Mouse (Mus musculus) kidney, embryonic 14.5 days (tissue): ENCODE results near the gene Ppfibp1. TPM values are rescaled to one million over a fixed set of nuclear protein-coding genes. Genes with fewer than 3 reads are reported as not detected.

ENCODE experiments used
- ATAC-seq: fragments of 200-750 bp; cut with Nextera tagmentation; 2 replicates; pipeline ENCODE4 v1.8.0; 2017; ENCODE audit warnings: moderate number of reproducible peaks, mild to moderate bottlenecking, moderate TSS enrichment, moderate library complexity; ENCODE audit not compliant: low FRiP score, low TSS enrichment
- H3K27ac ChIP-seq: fragments of 300-500 bp; sonication (generic); 2 replicates; pipeline ENCODE4 v1.5.1; 2014; ENCODE audit warnings: low read depth, mild to moderate bottlenecking, low read length, moderate library complexity, mixed read lengths
- H3K27me3 ChIP-seq: fragments of 300-500 bp; sonication (generic); 2 replicates; pipeline ENCODE4 v1.6.1; 2014; ENCODE audit warnings: mild to moderate bottlenecking, low read length; ENCODE audit not compliant: control insufficient read depth, insufficient read depth
- H3K36me3 ChIP-seq: fragments of 300-500 bp; sonication (generic); 2 replicates; pipeline ENCODE4 v1.6.1; 2014; ENCODE audit warnings: low read length, mixed read lengths; ENCODE audit not compliant: control insufficient read depth, insufficient read depth
- H3K4me1 ChIP-seq: fragments of 300-500 bp; sonication (generic); 2 replicates; pipeline ENCODE4 v1.6.1; 2014; ENCODE audit warnings: low read length, mixed read lengths; ENCODE audit not compliant: control insufficient read depth, insufficient read depth
- H3K4me2 ChIP-seq: fragments of 300-500 bp; sonication (generic); replicated peaks from 2 replicates; pipeline ENCODE4 v1.6.1; 2014; ENCODE audit warnings: low read depth, mild to moderate bottlenecking, low read length
- H3K4me3 ChIP-seq: fragments of 300-500 bp; sonication (generic); 2 replicates; pipeline ENCODE4 v1.5.1; 2014; ENCODE audit warnings: mild to moderate bottlenecking, low read length
- H3K9ac ChIP-seq: fragments of 300-500 bp; sonication (generic); 2 replicates; pipeline ENCODE4 v1.6.1; 2014; ENCODE audit warnings: low read depth, mild to moderate bottlenecking, low read length, moderate library complexity
- H3K9me3 ChIP-seq: fragments of 300-500 bp; sonication (generic); 2 replicates; pipeline ENCODE4 v1.6.1; 2016; ENCODE audit warnings: low read length; ENCODE audit not compliant: control insufficient read depth
- WGBS: fragments of 180-500 bp; shearing (Covaris S2); extraction: QIAGEN DNeasy Blood & Tissue Kit; methylation state at CpG from one replicate; pipeline ENCODE4 v1.1.7; 2014; 5-methylcytosine and 5-hydroxymethylcytosine counted together
- polyA plus RNA-seq: library from polyadenylated mRNA; unstranded; fragments of >200 nt; fragmentation: Nextera tagmentation; extraction: Ambion mirVana; gene quantifications from 2 replicates; pipeline ENCODE4 v1.2.1, GENCODE M21; 2014

The Ppfibp1 gene
- polyA plus RNA-seq, 1 experiment from 2014 or later: 80.1 TPM

GRCm38 (mm10) chr6:146906000-146906786, 17.9 kb downstream of the Ppfibp1 start:
- no peaks in the 10 kb centered on the region for H3K9me3 ChIP-seq
- H3K27me3 ChIP-seq: no peaks in the 10 kb centered on the region
- H3K4me1 ChIP-seq: peaks cover 12% of the 10 kb centered on the region; the same call in 1 of the 2 replicates
- H3K9ac ChIP-seq: no peak overlapping the region
- no peak overlapping the region for H3K27ac ChIP-seq
- H3K36me3 ChIP-seq: peaks cover 4% of the 10 kb centered on the region; the same call in 1 of the 2 replicates
- no peak for ATAC-seq
- no peak overlapping the region for H3K4me2 ChIP-seq
- H3K4me3 ChIP-seq: no peak overlapping the region
- WGBS: 65% methylated on average over 3 of the region's 3 CpGs

DNA sequence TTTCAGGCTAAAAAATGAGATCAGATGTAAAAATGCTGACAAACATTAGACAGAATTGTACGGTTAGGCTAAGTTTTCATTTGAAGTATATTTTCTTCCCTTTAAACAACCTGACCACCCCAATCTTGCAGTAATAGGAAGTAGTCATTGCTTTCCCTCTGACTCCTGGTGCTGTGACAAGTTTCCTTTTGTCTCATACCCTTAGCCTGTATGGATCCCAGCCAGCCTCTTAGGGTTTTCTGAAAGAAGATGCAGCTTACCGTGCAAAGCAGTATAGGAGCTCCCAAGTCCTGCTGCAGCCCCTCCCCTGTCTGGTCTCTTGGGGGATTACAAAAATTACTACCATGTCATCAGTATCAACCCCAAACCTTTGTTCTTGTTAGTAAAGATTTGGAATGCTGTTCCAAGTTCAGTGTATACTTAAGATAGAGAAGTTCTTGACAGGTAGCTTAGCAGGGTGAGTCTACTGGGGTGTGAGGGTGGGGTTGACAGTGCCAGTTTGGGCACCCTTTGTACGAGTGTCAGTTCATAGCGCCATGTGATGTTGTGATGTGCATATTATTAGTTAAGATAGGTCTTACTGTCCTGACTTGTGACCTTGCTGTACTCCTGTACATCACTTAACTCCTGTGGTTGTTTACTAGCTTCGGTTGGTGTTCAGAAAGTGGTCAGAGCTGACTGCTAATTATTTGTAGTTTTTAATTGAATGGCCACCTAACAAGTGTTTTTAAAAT, 18.9 kb downstream of the Ppfibp1 start:
- Histone ChIP-seq H3K4me3 (no peak overlapping the region), H3K9ac (no peak overlapping the region), H3K27ac (no peak overlapping the region; the same call in 1 of the 2 replicates), H3K4me2 (no peak overlapping the region), H3K9me3 (no peaks in the 10 kb centered on the region), H3K27me3 (no peaks in the 10 kb centered on the region), H3K4me1 (peaks cover 17% of the 10 kb centered on the region), H3K36me3 (0 out of 2 replicates have a peak, but pooled peaks cover 2% of the 10 kb centered on the region)
- 76% methylated on average over 5 of the region's 5 CpGs for WGBS
- peak; percentile 40; the same call in 1 of the 2 replicates for ATAC-seq

DNA sequence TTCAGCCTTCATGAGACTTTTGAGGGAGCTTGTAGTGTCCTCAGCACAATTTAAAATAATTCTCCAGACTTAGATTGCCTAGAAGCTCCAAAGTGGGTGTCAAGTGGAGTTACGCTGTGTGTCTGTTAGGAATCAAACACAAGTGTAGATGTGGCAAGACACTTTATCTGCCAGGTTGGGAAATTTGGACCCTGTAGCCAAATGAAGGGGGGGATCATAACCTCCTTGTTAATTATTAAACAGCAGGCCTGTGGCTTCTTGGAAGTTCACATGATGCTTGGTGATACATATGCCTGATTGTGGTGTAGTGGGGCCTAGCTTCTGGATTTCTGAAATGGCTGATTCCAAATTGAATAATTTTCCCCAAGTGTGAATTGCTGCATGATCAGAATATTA, 19.5 kb downstream of the Ppfibp1 start:
- H3K4me3 ChIP-seq: no peak overlapping the region
- no peak overlapping the region for H3K4me2 ChIP-seq
- no peaks in the 10 kb centered on the region for H3K9me3 ChIP-seq
- H3K27me3 ChIP-seq: no peaks in the 10 kb centered on the region
- H3K27ac ChIP-seq: no peak overlapping the region
- no peak for ATAC-seq
- no peak overlapping the region for H3K9ac ChIP-seq
- H3K36me3 ChIP-seq: 0 out of 2 replicates have a peak, but pooled peaks cover 2% of the 10 kb centered on the region
- 91% methylated on average over 1 of the region's 1 CpGs for WGBS
- H3K4me1 ChIP-seq: peaks cover 19% of the 10 kb centered on the region

DNA sequence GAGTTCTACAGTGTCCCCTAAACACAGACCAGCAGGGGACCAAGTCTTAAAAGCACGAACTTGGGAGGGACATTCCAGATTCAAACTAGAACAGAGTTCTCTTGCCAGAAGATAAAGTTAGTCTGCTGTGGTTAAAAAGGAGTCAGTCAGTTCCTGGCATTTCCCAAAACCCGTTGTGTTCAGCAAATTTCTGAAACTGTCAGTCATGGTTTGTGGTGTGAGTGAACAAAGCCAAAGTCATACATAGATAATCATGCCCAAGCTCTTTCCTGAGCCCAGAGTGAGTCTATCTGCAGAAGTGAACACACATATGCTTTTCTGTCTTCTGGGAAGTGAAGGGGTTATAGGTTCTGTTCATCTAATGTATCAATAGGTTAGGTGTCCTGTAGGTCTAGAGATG, 20.5 kb downstream of the Ppfibp1 start:
- Histone ChIP-seq H3K9me3 (no peaks in the 10 kb centered on the region), H3K27me3 (no peaks in the 10 kb centered on the region), H3K9ac (no peak overlapping the region), H3K4me1 (peaks cover 27% of the 10 kb centered on the region), H3K4me2 (no peak overlapping the region), H3K36me3 (0 out of 2 replicates have a peak, but pooled peaks cover 2% of the 10 kb centered on the region), H3K27ac (no peak overlapping the region), H3K4me3 (no peak overlapping the region)
- ATAC-seq: no peak
- WGBS: 87% methylated on average over 2 of the region's 2 CpGs

DNA sequence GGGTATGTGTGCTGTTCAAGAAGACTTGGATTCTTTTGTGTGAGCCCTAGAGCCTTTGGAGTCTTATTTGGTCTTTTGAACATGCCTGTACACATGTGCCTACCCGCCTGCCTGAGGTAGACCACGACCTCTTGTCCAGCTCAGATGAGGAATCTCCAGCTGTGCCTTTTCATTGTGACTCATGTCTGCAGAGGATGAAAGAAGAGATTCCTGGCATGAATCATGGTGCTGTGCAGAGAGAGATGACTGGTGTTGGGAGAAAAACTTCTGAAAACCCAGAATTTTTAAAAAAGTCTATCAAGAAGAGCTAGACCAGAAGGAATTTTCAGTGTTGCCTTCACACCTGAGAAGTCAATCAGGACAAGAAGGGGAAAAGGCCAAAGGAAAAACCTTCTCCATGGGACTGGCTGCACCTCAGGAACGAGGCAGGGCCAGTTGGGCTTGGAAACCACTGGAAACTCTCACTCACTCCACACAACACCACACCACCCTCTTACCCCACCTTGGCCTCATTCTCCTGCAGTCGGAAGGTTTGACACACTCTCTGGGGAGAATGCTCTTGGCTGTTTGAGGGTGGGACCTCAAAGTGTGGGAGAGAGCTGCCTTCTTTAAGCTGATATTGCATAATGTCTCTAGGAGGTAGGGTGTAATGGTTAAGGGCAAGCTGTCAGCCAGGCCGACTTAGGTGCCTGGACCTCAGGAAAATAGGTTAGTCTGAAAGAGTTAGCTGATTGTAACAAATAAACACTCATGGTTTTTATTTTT, 21.6 kb downstream of the Ppfibp1 start:
- ATAC-seq: no peak
- Histone ChIP-seq H3K27ac (no peak overlapping the region), H3K36me3 (0 out of 2 replicates have a peak, but pooled peaks cover 2% of the 10 kb centered on the region), H3K9ac (no peak overlapping the region), H3K9me3 (no peaks in the 10 kb centered on the region), H3K4me2 (no peak overlapping the region), H3K4me1 (peaks cover 27% of the 10 kb centered on the region), H3K4me3 (no peak overlapping the region), H3K27me3 (no peaks in the 10 kb centered on the region)
- WGBS: 77% methylated on average over 5 of the region's 5 CpGs

DNA sequence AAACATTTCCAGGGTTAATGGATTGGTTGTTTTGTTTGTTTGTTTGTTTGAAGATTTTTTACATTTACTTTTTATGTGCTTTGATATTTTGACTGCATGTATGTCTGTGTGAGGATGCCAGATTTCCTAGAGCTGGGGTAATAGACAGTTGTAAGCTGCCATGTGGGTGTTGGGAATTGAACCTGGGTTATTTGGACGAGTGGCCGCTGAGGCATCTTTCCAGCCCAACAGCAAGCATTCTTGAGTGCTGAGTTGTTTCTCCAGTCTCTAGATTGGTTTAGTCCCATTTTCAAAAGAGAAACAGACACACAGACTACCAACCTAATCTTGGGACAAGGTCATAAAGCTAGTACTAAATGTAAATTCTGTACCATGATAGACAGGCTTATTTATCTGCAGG, 22.5 kb downstream of the Ppfibp1 start:
- peaks cover 27% of the 10 kb centered on the region for H3K4me1 ChIP-seq
- 88% methylated on average over 2 of the region's 2 CpGs for WGBS
- H3K36me3 ChIP-seq: 0 out of 2 replicates have a peak, but pooled peaks cover 2% of the 10 kb centered on the region
- no peak for ATAC-seq
- no peak overlapping the region for H3K4me3 ChIP-seq
- no peaks in the 10 kb centered on the region for H3K9me3 ChIP-seq
- H3K27me3 ChIP-seq: no peaks in the 10 kb centered on the region
- no peak overlapping the region for H3K4me2 ChIP-seq
- H3K9ac ChIP-seq: no peak overlapping the region
- H3K27ac ChIP-seq: no peak overlapping the region

DNA sequence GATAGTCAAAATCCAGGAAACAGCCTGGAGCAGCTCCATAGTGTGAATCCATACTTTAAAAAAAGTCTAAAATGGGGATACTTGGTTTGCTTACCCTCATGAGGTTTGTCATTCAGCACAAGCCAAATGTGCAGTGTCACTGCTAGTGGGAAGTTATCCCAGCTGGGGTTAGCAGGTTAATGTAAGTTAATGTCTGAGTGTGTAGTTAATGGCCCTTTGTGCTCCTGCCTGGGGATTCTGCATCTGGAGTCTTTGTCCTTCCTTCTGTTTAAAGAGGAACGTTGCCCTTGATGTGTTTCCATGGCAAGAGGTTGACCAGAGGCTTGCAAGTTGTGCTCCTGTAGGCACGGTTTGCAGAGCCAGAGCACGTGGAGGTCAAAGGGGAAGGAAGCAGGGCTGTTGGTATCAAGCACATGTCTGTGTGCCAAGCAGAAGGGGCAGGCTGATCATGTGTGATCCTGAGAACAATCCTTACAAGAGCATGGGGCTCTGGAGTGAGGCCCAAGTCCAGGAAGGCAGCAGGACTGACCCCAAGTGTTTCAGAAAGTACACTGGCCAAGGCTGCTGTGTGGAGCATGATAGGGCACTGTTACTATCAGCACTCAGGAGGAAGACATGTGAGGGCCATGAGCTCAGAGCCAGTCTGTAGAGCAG, 24.7 kb downstream of the Ppfibp1 start:
- Histone ChIP-seq H3K36me3 (peaks cover 4% of the 10 kb centered on the region; the same call in 1 of the 2 replicates), H3K4me1 (peaks cover 21% of the 10 kb centered on the region), H3K9me3 (no peaks in the 10 kb centered on the region), H3K4me3 (no peak overlapping the region), H3K9ac (no peak overlapping the region), H3K27ac (peak overlapping the region; percentile 63), H3K4me2 (no peak overlapping the region), H3K27me3 (no peaks in the 10 kb centered on the region)
- peak; percentile 54 for ATAC-seq
- 4% methylated on average over 3 of the region's 3 CpGs for WGBS

GRCm38 (mm10) chr6:146913489-146914198, 25.4 kb downstream of the Ppfibp1 start:
- Histone ChIP-seq H3K27ac (peak overlapping the region; percentile 63), H3K36me3 (peaks cover 5% of the 10 kb centered on the region; the same call in 1 of the 2 replicates), H3K4me2 (no peak overlapping the region), H3K9me3 (no peaks in the 10 kb centered on the region), H3K4me1 (peaks cover 21% of the 10 kb centered on the region), H3K4me3 (no peak overlapping the region), H3K27me3 (no peaks in the 10 kb centered on the region), H3K9ac (no peak overlapping the region)
- WGBS: 9% methylated on average over 4 of the region's 4 CpGs
- ATAC-seq: no peak
